Mouse (Mus musculus): ENCODE results near the gene Ccdc14.
"Not testable (repeated sequence)": the region's sequence is repeated elsewhere in the genome, so short reads cannot be mapped to it uniquely, and the experiment has no call there.

Gene Ccdc14

DNA sequence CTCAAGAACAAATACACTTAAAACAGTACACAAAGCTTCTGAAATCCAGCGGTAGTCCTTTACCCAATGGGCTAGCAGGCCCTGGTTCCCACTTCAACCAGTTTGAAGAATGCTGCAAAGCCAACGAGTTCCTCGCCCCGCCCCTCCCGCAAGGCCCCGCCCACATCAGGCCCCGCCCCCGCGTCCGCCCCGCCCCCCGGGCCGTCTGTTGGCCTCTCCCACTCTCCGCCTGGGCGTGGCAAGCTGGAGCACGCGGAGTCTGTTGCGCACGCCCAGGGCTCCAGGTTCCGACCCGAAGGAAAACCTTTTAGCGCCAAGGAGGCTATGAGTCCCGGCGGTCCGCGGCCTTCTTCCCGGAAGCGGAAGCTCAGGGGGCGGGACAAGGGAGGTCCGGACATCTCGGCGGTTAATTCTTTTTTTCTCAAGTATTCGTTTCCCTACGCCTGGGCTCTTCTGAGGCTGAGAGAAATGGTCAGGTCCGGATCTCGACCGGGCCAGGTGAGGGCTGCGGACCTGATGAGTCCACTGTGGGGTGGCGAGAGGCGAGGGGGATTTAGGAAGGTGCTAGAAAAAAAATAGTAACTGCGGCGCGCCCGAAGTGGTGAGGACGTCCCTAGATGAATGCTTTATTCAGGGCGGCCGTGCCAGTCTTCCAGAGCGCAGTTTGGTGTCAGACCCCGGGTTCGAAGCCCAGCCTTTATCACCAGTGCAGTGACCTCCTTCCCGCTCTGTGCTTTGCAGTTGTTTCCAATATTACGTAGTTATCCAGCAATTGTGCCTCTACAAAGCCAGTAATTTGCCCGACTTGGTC, at the start of gene Ccdc14:
Gene Ccdc14 (plus strand): TSS at position 283 of the 811 bp plus-strand sequence.
- peak; percentile 89 for DNase-seq (ENCODE audit: low spot score)

DNA sequence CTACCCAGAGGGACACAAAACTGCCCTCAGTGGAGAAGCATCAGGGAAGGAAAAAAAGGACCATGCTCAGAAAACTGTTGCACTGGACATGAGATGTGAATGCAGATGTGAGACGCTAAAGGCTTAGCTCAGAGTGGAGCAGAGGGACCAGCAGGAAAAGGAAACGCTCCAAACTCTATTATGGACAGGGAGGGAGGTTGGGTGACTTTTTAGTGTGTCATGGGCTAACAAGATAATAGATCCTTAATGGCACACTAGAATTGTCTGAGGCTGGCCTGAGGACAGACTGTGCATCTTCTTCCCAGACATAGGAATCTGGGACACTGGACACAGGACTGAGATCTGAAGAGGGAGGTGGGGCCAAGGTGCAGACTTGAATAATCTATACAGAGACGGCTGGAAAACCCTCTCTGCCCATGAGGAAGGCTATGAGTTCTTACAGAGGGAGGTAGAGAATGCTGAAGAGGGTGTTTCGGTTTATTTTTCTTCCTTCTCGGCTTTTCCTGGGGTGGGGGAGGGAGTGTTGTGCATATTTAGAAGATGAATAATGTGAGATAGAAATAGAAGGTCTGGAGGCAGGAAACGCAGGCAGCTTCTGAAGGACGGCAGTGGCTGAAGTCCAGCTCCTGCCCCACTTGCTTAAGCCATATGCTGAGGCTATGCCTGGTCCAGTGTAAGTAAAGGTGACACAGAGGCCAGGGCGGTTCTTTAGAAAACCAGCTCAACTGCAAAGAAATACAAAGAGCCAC, 46.7 kb upstream of the Ccdc14 start:
- peak; percentile 11 for DNase-seq (ENCODE audit: low spot score)

GRCm38 (mm10) chr16:34649621-34650020, 40.8 kb upstream of the Ccdc14 start, which contains the start of gene Ropn1:
Ropn1 (plus strand) TSS chr16:34649921.
- DNase-seq (ENCODE audit: low spot score), result no peak

DNA sequence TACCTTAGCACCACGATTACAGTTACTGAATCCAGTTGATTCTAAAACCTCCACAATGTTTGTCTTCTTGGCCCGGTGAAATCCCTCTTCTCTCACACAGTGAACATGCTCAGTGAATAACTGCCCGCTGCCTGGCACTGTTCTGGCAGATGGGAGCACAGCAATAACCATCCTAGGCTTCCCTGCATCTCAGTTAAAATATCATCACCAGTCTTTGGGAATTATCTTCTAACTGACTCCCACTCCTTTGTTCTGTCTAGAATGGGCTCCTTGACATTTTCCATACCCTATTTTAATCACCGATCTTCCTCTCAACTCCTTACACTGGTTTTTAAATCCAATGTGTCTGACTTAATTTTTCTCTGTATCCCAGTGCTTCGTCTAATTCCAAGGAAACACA, 37.4 kb upstream of the Ccdc14 start:
- DNase-seq (ENCODE audit: low spot score), result no peak

DNA sequence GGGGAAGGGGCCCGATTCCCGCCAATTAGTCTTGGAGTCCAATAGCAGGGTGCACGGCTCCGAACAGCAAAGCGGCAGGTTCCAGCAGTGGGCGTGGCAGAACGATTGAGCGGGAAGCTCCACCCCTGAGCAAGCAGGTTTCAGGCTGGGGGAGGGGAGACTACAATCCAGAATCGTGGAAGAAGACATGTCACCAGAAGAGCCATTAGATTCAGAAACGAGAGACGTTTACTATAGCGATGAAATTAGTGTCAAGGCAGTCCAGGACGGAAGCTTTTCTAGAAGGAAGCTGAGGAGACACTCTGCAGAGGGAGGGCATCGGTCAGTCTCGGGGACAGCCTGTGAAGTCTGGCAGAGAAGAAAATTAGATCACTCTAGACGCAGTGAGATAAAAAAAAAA, 32.9 kb upstream of the Ccdc14 start:
- not testable (repeated sequence) for DNase-seq (ENCODE audit: low spot score)

DNA sequence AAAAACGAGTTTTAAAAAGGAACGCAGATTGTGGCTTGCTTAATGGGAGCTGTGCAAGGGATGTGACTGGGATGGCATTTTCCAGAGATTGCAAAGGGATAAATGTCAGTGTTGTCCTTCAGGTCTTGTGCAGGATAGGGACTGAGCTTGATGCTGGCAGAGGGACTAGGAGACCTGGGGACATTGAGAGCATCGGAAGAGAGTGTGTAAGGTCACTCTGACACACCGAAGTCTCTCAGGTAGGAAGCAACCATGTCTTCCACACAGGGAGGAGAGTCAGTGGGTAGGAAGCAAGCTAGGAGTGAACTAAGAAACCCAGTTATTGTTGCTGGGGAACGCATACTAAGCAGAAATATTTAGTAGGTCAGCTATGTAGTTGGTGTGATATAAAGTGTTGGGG, 32.4 kb upstream of the Ccdc14 start:
- DNase-seq (ENCODE audit: low spot score), result no peak

DNA sequence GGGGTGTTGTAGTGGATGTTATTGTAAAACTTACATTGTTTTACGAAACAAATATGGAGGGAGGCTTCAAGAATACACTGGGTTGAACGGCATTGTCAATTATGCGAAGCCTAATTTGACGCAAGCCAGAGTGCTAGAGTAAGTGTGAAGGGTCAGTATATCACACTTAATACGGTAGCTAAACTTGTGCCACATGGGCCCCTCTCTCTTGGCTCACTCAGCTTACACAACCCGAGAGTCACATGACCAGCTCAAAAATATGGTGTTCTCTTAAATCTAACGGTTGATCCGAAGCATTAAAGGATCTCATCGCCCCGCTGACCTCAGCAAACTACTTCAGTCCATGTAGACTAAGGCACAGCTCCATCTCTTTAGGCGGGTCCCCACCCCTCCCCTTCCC, 32.0 kb upstream of the Ccdc14 start:
- DNase-seq (ENCODE audit: low spot score), result peak; percentile 21

DNA sequence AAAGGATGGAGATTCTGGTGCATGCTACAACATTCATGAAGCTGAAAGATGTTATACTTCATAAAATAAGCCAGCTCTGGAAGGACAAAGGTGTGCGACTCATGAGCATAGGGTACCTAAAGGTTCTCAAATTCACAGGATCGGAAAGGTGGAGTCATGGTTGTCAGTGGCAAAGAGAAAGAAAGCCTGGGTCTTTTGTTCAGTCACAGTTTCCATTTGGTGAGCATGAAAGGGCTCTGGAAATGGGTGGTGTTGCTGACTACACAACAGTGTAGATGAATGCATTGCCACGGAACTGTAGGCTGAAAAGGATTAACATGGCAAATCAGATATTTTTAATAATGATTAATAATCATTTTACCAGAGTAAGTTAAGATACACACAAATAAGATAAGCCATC, 25.9 kb upstream of the Ccdc14 start:
- DNase-seq (ENCODE audit: low spot score), result no peak

DNA sequence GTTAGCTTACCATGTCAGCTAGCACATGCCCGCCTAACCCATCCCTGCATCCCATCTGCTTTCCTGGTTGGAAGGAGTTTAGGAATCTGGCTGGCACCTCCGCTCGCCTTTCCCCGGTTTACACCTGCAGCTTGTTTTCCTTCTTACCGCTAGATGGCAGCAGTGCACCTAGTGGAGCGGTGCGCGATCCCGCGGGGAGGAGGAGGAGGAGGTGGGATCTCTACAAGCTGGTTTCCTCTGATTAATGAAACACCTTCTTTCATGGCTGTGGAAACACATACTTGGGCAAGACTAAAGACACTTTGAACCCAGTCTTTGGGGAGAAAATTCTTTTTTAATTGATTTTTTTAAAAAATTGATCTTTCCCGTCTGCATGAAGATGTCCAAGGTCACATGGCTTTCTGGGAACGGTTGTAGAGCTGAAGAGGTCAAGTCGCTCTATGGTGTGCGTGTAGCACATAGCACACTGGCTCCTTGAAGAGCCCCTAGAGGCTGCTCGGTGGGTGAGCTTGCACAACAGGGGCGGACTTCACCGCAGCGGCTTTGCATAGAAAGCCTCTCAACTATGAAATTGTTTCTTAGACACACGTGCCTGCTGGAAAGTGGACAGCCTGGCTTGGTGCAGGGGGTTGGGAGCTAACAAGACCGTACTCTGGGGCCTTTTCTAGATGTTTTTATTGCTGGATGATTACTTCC, 23.2 kb upstream of the Ccdc14 start:
- peak; percentile 62 for DNase-seq (ENCODE audit: low spot score)

GRCm38 (mm10) chr16:34668341-34668740, 22.1 kb upstream of the Ccdc14 start:
- DNase-seq (ENCODE audit: low spot score), result no peak

- no peak for DNase-seq (ENCODE audit: low spot score)
These were observed 18.4 kb upstream of the Ccdc14 start for GRCm38 (mm10) chr16:34671966-34672365.

DNA sequence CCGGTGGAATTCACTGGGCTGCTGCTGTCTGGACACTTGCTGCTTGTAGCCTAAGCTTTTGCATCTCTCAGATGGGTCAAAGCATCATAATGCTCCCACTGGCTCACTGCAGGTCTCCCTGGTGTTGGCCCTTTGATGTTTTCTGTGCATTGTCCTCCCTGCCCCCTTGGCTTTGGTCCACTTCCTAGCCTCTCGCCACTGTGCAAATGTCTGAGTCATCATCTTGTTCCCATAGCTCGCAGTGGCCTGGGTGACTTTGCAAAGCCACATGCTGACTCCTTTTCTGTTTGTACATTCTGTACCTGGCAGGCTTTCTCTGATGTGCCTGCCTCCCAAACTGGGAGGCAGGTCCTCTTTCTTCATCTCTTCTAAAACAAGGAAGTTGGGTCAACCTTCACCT, 17.6 kb upstream of the Ccdc14 start:
- peak; percentile 29 for DNase-seq (ENCODE audit: low spot score)

DNA sequence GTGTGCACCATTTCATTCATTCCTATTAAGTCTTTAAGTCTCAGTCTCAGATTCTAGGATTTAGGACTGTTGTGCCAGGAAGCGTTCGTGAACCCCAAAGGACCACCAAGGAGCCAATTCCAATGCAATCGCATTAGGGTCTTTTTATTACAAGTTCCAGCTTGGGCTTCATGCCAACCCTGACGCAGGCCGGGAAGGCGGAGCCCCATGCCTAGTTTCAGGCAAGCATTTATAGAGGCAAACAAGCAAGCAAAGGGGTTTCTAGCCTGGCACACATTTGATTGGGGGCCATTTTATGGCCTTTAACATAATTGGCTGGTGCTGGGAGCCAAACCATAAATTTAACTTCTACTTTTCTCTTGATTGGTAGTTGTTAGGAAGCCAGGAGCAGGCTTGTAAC, 16.1 kb upstream of the Ccdc14 start:
- DNase-seq (ENCODE audit: low spot score), result no peak

GRCm38 (mm10) chr16:34681823-34682222, 8.6 kb upstream of the Ccdc14 start:
- DNase-seq (ENCODE audit: low spot score), result no peak

DNA sequence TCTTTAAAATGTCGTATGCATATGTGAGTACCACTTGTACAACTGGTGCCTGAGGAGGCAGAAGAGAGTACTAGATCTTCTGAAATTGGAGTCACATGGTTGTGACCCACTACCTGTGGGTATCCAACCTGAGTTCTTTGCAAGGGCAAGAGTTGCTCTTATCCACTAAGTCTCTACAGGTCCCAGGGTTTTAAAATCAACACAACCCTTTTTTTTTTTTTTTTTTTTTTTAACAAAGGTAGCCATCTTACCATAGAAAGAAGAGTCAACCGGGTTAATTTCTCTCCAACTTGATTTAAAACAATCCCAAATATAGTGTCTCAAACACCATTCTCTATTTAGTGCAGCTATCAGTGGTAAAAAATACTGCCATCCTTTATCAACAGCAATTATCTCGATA, 537 bp upstream of the Ccdc14 start:
- DNase-seq (ENCODE audit: low spot score), result no peak

GRCm38 (mm10) chr16:34691156-34691555, 740 bp downstream of the Ccdc14 start:
- peak; percentile 11 for DNase-seq (ENCODE audit: low spot score)

DNA sequence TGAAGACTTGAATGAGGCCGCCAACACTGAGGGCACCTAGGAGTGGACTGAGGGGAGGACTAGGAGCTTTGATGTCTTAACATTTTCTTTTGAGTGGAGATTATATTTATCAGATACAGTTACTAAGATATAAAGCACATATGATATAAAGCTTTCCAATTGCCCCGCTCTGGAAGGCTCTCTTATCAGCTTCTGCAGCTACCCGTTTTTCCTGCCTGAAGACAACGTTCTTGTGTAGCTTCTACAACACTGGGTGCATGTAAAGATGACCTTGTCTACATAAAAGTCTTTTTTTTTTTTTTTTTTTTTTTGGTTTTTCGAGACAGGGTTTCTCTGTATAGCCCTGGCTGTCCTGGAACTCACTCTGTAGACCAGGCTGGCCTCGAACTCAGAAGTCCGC, 4.1 kb downstream of the Ccdc14 start:
- DNase-seq (ENCODE audit: low spot score), result no peak

- not testable (repeated sequence) for DNase-seq (ENCODE audit: low spot score)
These were observed 8.3 kb downstream of the Ccdc14 start for GRCm38 (mm10) chr16:34698721-34699120.

DNA sequence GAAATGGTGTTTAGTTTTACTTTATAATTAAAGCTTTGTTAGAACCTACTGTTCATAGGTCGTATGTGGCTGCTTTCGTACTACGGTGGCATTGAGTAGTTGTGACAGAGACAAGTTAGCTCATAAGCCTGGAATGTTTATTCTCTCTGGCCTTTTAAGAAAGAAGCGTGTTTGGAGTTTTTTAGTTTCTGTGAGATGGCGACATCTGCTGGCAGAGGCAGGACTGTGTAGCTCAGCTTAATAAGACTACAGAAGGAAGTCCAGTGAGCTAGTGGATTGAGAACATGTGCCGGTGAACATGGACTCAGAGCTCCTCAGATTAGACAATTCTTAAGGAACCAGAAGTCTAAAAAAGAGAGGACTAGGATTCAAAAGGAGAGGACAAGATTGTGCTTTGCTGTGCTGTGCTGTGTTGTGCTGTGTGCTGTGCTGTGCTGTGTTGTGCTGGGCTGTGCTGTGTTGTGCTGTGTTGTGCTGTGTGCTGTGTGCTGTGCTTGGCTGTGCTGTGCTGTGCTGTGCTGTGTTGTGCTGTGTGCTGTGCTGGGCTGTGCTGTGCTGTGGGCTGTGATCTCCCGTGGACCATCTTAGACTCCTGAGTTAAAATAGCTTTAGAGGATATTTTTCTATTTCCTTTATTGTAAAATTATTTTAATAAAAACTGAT, 9.9 kb downstream of the Ccdc14 start:
- peak; percentile 80 for DNase-seq (ENCODE audit: low spot score)

DNA sequence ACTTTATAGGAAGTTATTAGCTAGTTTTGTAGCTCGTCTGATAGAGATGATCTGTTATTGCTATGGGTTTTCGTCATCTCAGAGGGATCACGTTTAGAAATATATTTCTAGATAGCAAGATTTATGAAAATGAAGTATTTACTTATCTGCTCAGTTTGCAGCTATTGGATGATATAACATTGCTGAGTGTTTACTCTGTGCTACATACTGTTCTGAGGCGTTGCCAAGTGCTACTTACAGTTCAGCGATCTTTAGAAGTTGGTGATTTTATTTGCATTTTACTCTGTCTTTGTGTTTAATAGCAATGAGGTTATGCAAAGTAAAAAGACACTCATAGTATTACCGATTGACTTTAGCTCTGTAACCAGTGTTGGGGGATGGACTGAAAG, 10.4 kb downstream of the Ccdc14 start:
- no peak for DNase-seq (ENCODE audit: low spot score)

DNA sequence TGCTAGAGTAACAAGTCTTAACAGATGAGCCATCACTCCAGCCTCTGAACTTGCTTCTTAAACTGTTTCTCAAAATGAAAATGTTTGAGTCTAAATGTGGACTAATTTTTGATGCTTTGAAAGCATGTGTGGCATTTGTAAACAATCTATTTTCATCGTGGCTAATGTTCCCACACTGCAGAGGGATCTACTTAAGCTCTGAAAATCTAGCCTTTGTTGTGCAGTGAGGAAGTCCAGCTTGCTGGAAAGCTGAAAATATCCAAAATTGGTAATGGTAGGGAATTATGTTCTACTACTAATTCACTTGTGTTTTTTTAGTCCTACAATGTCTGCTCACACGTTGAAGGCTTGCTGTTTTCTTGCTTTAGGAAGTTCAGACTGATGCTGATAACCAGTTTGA, 15.6 kb downstream of the Ccdc14 start:
- no peak for DNase-seq (ENCODE audit: low spot score)

- DNase-seq (ENCODE audit: low spot score), result no peak
These were observed 16.1 kb downstream of the Ccdc14 start for GRCm38 (mm10) chr16:34706487-34706946.

Data from MN1 (cell line).